ENCODE assay signal across 8 mouse cellular contexts in genomic region chr8:45236164-45236912, GRCm38 (mm10). TPM values are rescaled to one million over a fixed set of nuclear protein-coding genes. Genes with fewer than 3 reads are reported as not detected.
DNase-seq lines count a peak whose midpoint lies in the region; ATAC-seq and TF ChIP-seq lines count a peak whose summit lies in the region.

No protein-coding gene starts in this region.

- TF ChIP-seq EP300 in lung, postnatal 0 days (IDR thresholded peaks at IDR 0.05): no peak

- H3K4me3 ChIP-seq in lung, postnatal 0 days (ENCODE audit: low read depth, low read length): no peak overlapping the region

- TF ChIP-seq CTCF in lung, postnatal 0 days (IDR thresholded peaks at IDR 0.05): peak; percentile 77

- no peaks in the 10 kb centered on the region for H3K36me3 ChIP-seq in lung, postnatal 0 days (ENCODE audit: insufficient read depth, low read length)

- H3K4me2 ChIP-seq in lung, postnatal 0 days (replicated peaks; ENCODE audit: low read depth, low read length): no peak overlapping the region

- H3K4me1 ChIP-seq in lung, postnatal 0 days (ENCODE audit: insufficient read depth, low read depth, low read length): no peaks in the 10 kb centered on the region

- H3K9ac ChIP-seq in lung, postnatal 0 days (replicated peaks; ENCODE audit: low read depth): no peak overlapping the region

- 20% methylated on average over 14 of the region's 14 CpGs for WGBS in lung, postnatal 0 days

- peak; percentile 91 for DNase-seq in ES-CJ7 (ENCODE audit: low read depth, low spot score)
- peak; percentile 69 for DNase-seq in adrenal gland, postnatal 10 days
- peak; percentile 16 for DNase-seq in fibroblast of lung, adult 2 months (ENCODE audit: low read depth)
- DNase-seq in layer of hippocampus, adult 9-11 months: peak; percentile 11
- DNase-seq in lung, postnatal 0 days (ENCODE audit: low spot score): peak; percentile 77
- DNase-seq in right cerebral cortex, postnatal 14 days: peak; percentile 67
- DNase-seq in natural killer cell, adult 2 months (ENCODE audit: low spot score in 2 of 2): no peak

- no peaks in the 10 kb centered on the region for H3K9me3 ChIP-seq in lung, postnatal 0 days (ENCODE audit: low read length)

- no peak overlapping the region for H3K27ac ChIP-seq in lung, postnatal 0 days (ENCODE audit: low read length)

- ATAC-seq in hematopoietic stem cell, adult 5-6 weeks (replicated peaks in 1 of 2; ENCODE audit: insufficient read depth in 1 of 2, low FRiP score in 2 of 2, low TSS enrichment in 1 of 2, low read depth in 1 of 2, poor library complexity in 2 of 2, severe bottlenecking in 2 of 2): peak; percentile 49 to 58; a peak in 2 of 4 replicates
- ATAC-seq in lung, postnatal 0 days: peak; percentile 67

- no peaks in the 10 kb centered on the region for H3K27me3 ChIP-seq in lung, postnatal 0 days (replicated peaks; ENCODE audit: insufficient read depth, low read length)

RNA-seq across cellular contexts. Expression of gene F11, which starts 25.5 kb away (rescaled TPM):
- total RNA-seq in adrenal gland, postnatal 10 days (2021): 10 to 100 TPM; 10.4 to 24.4 TPM
- total RNA-seq in hematopoietic stem cell, adult 5-6 weeks (2017): not detected in 2 replicates
- not detected in 2 replicates for polyA plus RNA-seq in lung, postnatal 0 days (2015; fragmentation: Nextera tagmentation; extraction: Ambion mirVana)

RNA-seq across cellular contexts. Expression of gene Klkb1, which starts 58.3 kb away (rescaled TPM):
- 10 to 100 TPM in 1 of 2 experiments, 1 to 10 TPM in 1; 5.3 to 11.7 TPM for total RNA-seq in adrenal gland, postnatal 10 days (2021)
- total RNA-seq in hematopoietic stem cell, adult 5-6 weeks (2017): not detected in 2 replicates
- polyA plus RNA-seq in lung, postnatal 0 days (2015; fragmentation: Nextera tagmentation; extraction: Ambion mirVana): 0.15 and 0.25 TPM in 2 replicates

Comparison
In these comparisons a context has a peak if more than half of its experiments do, and no peak if none do; other contexts are left out.
1. DNase-seq: peak in ES-CJ7 (single experiment), adrenal gland, postnatal 10 days (single experiment), fibroblast of lung, adult 2 months (single experiment), layer of hippocampus, adult 9-11 months (single experiment), lung, postnatal 0 days (single experiment) and right cerebral cortex, postnatal 14 days (single experiment); none in natural killer cell, adult 2 months (0 of 2).
2. RNA of gene F11, which starts 25.5 kb away (total RNA-seq): 10.4 to 24.4 TPM in adrenal gland, postnatal 10 days; not detected in hematopoietic stem cell, adult 5-6 weeks; every median in the first group is over 10 times any median in the second.